Mouse (Mus musculus): ENCODE measurements around the gene Rgp1. TPM values are rescaled to one million over a fixed set of nuclear protein-coding genes. Genes with fewer than 3 reads are reported as not detected.

Rgp1 gene
- 28.6 TPM for polyA plus RNA-seq (2012; fragmentation: generic; extraction: Trizol)

GRCm38 (mm10) chr4:43578376-43579204 lies at the start of gene Rgp1, which contains the start of gene Gba2:
TSS of gene Rgp1 (plus strand) at chr4:43578715.
TSS of gene Gba2 (minus strand) at chr4:43578873.
- Histone ChIP-seq H3K4me3 (peak within 1 kb of the TSS; percentile 77), H3K27me3 (ENCODE audit: control insufficient read depth, insufficient read depth, insufficient read length) (no peaks in the 10 kb centered on the region), H3K79me2 (ENCODE audit: control insufficient read depth, insufficient read depth) (peaks cover 4% of the 10 kb centered on the region), H3ac (ENCODE audit: control insufficient read depth, insufficient read length) (peak within 1 kb of the TSS; percentile 47), H3K4me2 (ENCODE audit: low read depth) (peak within 1 kb of the TSS; percentile 95), H3K36me3 (ENCODE audit: control insufficient read depth, insufficient read depth) (peaks cover 13% of the 10 kb centered on the region)
- TF ChIP-seq MYOD1 (IDR thresholded peaks at IDR 0.05; ENCODE audit: control insufficient read depth in 1 of 3, insufficient read length in 2 of 3, low read depth in 2 of 3) (no peak), POLR2A (IDR thresholded peaks at IDR 0.05; ENCODE audit: insufficient read length, low read depth) (peak; percentile 81), POLR2AphosphoS2 (IDR thresholded peaks at IDR 0.05; ENCODE audit: insufficient read length, low read depth) (peak; percentile 80)

GRCm38 (mm10) chr4:43530081-43530501 lies 48.4 kb upstream of the Rgp1 start:
- Histone ChIP-seq H3K27me3 (ENCODE audit: control insufficient read depth, insufficient read depth, insufficient read length) (no peaks in the 10 kb centered on the region), H3K4me3 (no peak overlapping the region), H3K4me2 (ENCODE audit: low read depth) (no peak overlapping the region), H3K79me2 (ENCODE audit: control insufficient read depth, insufficient read depth) (no peaks in the 10 kb centered on the region), H3K36me3 (ENCODE audit: control insufficient read depth, insufficient read depth) (peaks cover 41% of the 10 kb centered on the region), H3ac (ENCODE audit: control insufficient read depth, insufficient read length) (no peak overlapping the region)
- TF ChIP-seq TCF3 (IDR thresholded peaks at IDR 0.05; ENCODE audit: insufficient read length, low read depth) (no peak), USF1 (IDR thresholded peaks at IDR 0.05; ENCODE audit: low read depth) (no peak), POLR2AphosphoS2 (IDR thresholded peaks at IDR 0.05; ENCODE audit: insufficient read length, low read depth) (peak; percentile 73), TCF12 (IDR thresholded peaks at IDR 0.05; ENCODE audit: insufficient read depth, poor library complexity, severe bottlenecking) (no peak), E2F4 (IDR thresholded peaks at IDR 0.05; ENCODE audit: insufficient read depth) (no peak), POLR2A (IDR thresholded peaks at IDR 0.05; ENCODE audit: insufficient read length, low read depth) (no peak), CEBPB (IDR thresholded peaks at IDR 0.05; ENCODE audit: insufficient read depth, poor library complexity, severe bottlenecking) (no peak), SRF (IDR thresholded peaks at IDR 0.05; ENCODE audit: control insufficient read depth, insufficient read length, low read depth) (no peak), MAX (IDR thresholded peaks at IDR 0.05; ENCODE audit: low read depth) (no peak), MYOD1 (IDR thresholded peaks at IDR 0.05; ENCODE audit: control insufficient read depth in 1 of 3, insufficient read length in 2 of 3, low read depth in 2 of 3) (peak; percentile 61 to 82 (median 68)), REST (IDR thresholded peaks at IDR 0.05; ENCODE audit: insufficient read depth, insufficient read length) (no peak), MYOG (IDR thresholded peaks at IDR 0.05; ENCODE audit: control insufficient read depth in 1 of 3, insufficient read depth in 1 of 3, insufficient read length in 2 of 3, low read depth in 2 of 3) (peak; percentile 56 to 72 (median 70))

- H3ac ChIP-seq (ENCODE audit: control insufficient read depth, insufficient read length), result no peak overlapping the region
- TF ChIP-seq POLR2AphosphoS2 (IDR thresholded peaks at IDR 0.05; ENCODE audit: insufficient read length, low read depth), result peak; percentile 67
- TF ChIP-seq MYOG (IDR thresholded peaks at IDR 0.05; ENCODE audit: control insufficient read depth in 1 of 3, insufficient read depth in 1 of 3, insufficient read length in 2 of 3, low read depth in 2 of 3), result no peak
- peaks cover 46% of the 10 kb centered on the region for H3K36me3 ChIP-seq (ENCODE audit: control insufficient read depth, insufficient read depth)
- H3K4me2 ChIP-seq (ENCODE audit: low read depth), result no peak overlapping the region
- no peaks in the 10 kb centered on the region for H3K79me2 ChIP-seq (ENCODE audit: control insufficient read depth, insufficient read depth)
- H3K27me3 ChIP-seq (ENCODE audit: control insufficient read depth, insufficient read depth, insufficient read length), result no peaks in the 10 kb centered on the region
- no peak overlapping the region for H3K4me3 ChIP-seq
These were observed 47.9 kb upstream of the Rgp1 start for GRCm38 (mm10) chr4:43530581-43530980.

GRCm38 (mm10) chr4:43533270-43533669 lies 45.2 kb upstream of the Rgp1 start:
- Histone ChIP-seq H3K36me3 (ENCODE audit: control insufficient read depth, insufficient read depth) (peaks cover 62% of the 10 kb centered on the region), H3K79me2 (ENCODE audit: control insufficient read depth, insufficient read depth) (no peaks in the 10 kb centered on the region), H3ac (ENCODE audit: control insufficient read depth, insufficient read length) (no peak overlapping the region), H3K27me3 (ENCODE audit: control insufficient read depth, insufficient read depth, insufficient read length) (no peaks in the 10 kb centered on the region), H3K4me2 (ENCODE audit: low read depth) (no peak overlapping the region), H3K4me3 (no peak overlapping the region)
- no peak for TF ChIP-seq SRF (IDR thresholded peaks at IDR 0.05; ENCODE audit: control insufficient read depth, insufficient read length, low read depth)
- no peak for TF ChIP-seq CEBPB (IDR thresholded peaks at IDR 0.05; ENCODE audit: insufficient read depth, poor library complexity, severe bottlenecking)
- TF ChIP-seq TCF3 (IDR thresholded peaks at IDR 0.05; ENCODE audit: insufficient read length, low read depth), result no peak
- TF ChIP-seq USF1 (IDR thresholded peaks at IDR 0.05; ENCODE audit: low read depth), result no peak
- no peak for TF ChIP-seq REST (IDR thresholded peaks at IDR 0.05; ENCODE audit: insufficient read depth, insufficient read length)
- TF ChIP-seq MYOG (IDR thresholded peaks at IDR 0.05; ENCODE audit: control insufficient read depth in 1 of 3, insufficient read depth in 1 of 3, insufficient read length in 2 of 3, low read depth in 2 of 3), result no peak
- TF ChIP-seq TCF12 (IDR thresholded peaks at IDR 0.05; ENCODE audit: insufficient read depth, poor library complexity, severe bottlenecking), result no peak
- no peak for TF ChIP-seq E2F4 (IDR thresholded peaks at IDR 0.05; ENCODE audit: insufficient read depth)
- TF ChIP-seq MYOD1 (IDR thresholded peaks at IDR 0.05; ENCODE audit: control insufficient read depth in 1 of 3, insufficient read length in 2 of 3, low read depth in 2 of 3), result no peak
- no peak for TF ChIP-seq MAX (IDR thresholded peaks at IDR 0.05; ENCODE audit: low read depth)
- no peak for TF ChIP-seq POLR2A (IDR thresholded peaks at IDR 0.05; ENCODE audit: insufficient read length, low read depth)
- TF ChIP-seq POLR2AphosphoS2 (IDR thresholded peaks at IDR 0.05; ENCODE audit: insufficient read length, low read depth), result no peak

- H3K36me3 ChIP-seq (ENCODE audit: control insufficient read depth, insufficient read depth), result peaks cover 78% of the 10 kb centered on the region
- no peaks in the 10 kb centered on the region for H3K27me3 ChIP-seq (ENCODE audit: control insufficient read depth, insufficient read depth, insufficient read length)
- no peak overlapping the region for H3ac ChIP-seq (ENCODE audit: control insufficient read depth, insufficient read length)
- H3K79me2 ChIP-seq (ENCODE audit: control insufficient read depth, insufficient read depth), result no peaks in the 10 kb centered on the region
- no peak overlapping the region for H3K4me2 ChIP-seq (ENCODE audit: low read depth)
- TF ChIP-seq TCF3 (IDR thresholded peaks at IDR 0.05; ENCODE audit: insufficient read length, low read depth) (no peak), USF1 (IDR thresholded peaks at IDR 0.05; ENCODE audit: low read depth) (no peak), SRF (IDR thresholded peaks at IDR 0.05; ENCODE audit: control insufficient read depth, insufficient read length, low read depth) (no peak), MYOD1 (IDR thresholded peaks at IDR 0.05; ENCODE audit: control insufficient read depth in 1 of 3, insufficient read length in 2 of 3, low read depth in 2 of 3) (no peak), E2F4 (IDR thresholded peaks at IDR 0.05; ENCODE audit: insufficient read depth) (no peak), TCF12 (IDR thresholded peaks at IDR 0.05; ENCODE audit: insufficient read depth, poor library complexity, severe bottlenecking) (no peak), POLR2AphosphoS2 (IDR thresholded peaks at IDR 0.05; ENCODE audit: insufficient read length, low read depth) (no peak), MYOG (IDR thresholded peaks at IDR 0.05; ENCODE audit: control insufficient read depth in 1 of 3, insufficient read depth in 1 of 3, insufficient read length in 2 of 3, low read depth in 2 of 3) (no peak), REST (IDR thresholded peaks at IDR 0.05; ENCODE audit: insufficient read depth, insufficient read length) (no peak), MAX (IDR thresholded peaks at IDR 0.05; ENCODE audit: low read depth) (no peak), POLR2A (IDR thresholded peaks at IDR 0.05; ENCODE audit: insufficient read length, low read depth) (no peak), CEBPB (IDR thresholded peaks at IDR 0.05; ENCODE audit: insufficient read depth, poor library complexity, severe bottlenecking) (no peak)
- no peak overlapping the region for H3K4me3 ChIP-seq
These were observed 42.9 kb upstream of the Rgp1 start for GRCm38 (mm10) chr4:43535628-43536027.

Measured in myocyte (in vitro differentiated cells).